ENCODE assay signal across 13 mouse cellular contexts in the genomic region with DNA sequence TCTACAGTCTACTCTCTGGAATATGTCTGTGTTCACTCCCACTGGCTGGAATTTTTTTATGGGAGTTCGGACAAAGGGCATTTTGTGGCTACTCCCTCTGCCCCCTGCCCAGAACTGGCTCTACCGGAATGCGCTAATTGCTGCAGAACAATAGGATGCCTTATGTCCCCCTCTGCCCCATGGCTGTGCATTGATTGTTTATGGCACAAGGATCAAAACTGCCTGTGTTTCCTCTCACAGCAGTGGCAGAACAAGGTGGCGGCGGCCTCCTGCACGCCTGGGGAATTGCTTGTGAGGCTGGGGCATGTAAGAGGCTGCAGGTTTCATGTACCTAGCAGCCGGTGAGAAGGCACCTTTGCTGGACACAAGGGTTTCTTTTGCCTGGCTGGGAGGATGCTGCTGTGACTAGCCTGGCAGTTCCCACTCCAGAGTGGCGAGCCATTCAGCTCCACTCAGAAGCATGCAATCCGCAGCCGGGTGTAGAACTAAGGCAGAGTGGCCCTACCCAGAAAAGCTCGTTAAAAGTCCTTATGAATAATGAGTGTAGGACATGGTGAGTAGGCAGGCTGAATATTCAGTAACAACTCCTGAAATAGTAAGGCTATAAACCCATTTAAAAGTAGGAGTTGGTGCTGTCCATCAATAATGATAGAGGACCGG. TPM values are rescaled to one million over a fixed set of nuclear protein-coding genes. Genes with fewer than 3 reads are reported as not detected.
DNase-seq lines count a peak whose midpoint lies in the region; ATAC-seq and TF ChIP-seq lines count a peak whose summit lies in the region.
"Had no signal": no experiment of that assay in that cellular context is flagged by ENCODE, and none has a peak within 500 bp of the region (broad histone marks: within the 10 kb centered on the region; RNA-seq: fewer than 3 reads in every experiment).

No protein-coding gene starts in this region.

- no peak for ATAC-seq in heart, embryonic 13.5 days (ENCODE audit: extremely low read depth, insufficient number of reproducible peaks, low FRiP score, low TSS enrichment)
- ATAC-seq in forebrain, embryonic 15.5 days (replicated peaks): no peak

- no peaks in the 10 kb centered on the region for H3K9me3 ChIP-seq in heart, embryonic 13.5 days
- no peaks in the 10 kb centered on the region for H3K9me3 ChIP-seq in limb, embryonic 10.5 days (replicated peaks)
- no peaks in the 10 kb centered on the region for H3K9me3 ChIP-seq in forebrain, embryonic 15.5 days
- H3K9me3 ChIP-seq: embryonic facial prominence, embryonic 12.5 days; midbrain, embryonic 12.5 days had no signal

- peaks cover 12% of the 10 kb centered on the region; the same call in 1 of the 2 replicates for H3K4me1 ChIP-seq in heart, embryonic 13.5 days
- no peaks in the 10 kb centered on the region for H3K4me1 ChIP-seq in heart, adult 2 months (ENCODE audit: control insufficient read depth, insufficient read depth, low read length)
- peaks cover 19% of the 10 kb centered on the region for H3K4me1 ChIP-seq in limb, embryonic 10.5 days
- H3K4me1 ChIP-seq in thymus, adult 2 months (replicated peaks; ENCODE audit: control insufficient read depth, insufficient read depth, low read length): no peaks in the 10 kb centered on the region
- no peaks in the 10 kb centered on the region for H3K4me1 ChIP-seq in forebrain, embryonic 15.5 days

- no peak for TF ChIP-seq CTCF in heart, adult 2 months (IDR thresholded peaks at IDR 0.05)
- TF ChIP-seq CTCF in thymus, adult 2 months (IDR thresholded peaks at IDR 0.05; ENCODE audit: borderline replicate concordance, control insufficient read depth, extremely low read depth, insufficient read depth, low read length, poor library complexity): no peak

- no peaks in the 10 kb centered on the region for H3K27me3 ChIP-seq in heart, embryonic 13.5 days (replicated peaks)
- H3K27me3 ChIP-seq in heart, adult 2 months (ENCODE audit: control insufficient read depth, insufficient read depth, low read length): no peaks in the 10 kb centered on the region
- no peaks in the 10 kb centered on the region for H3K27me3 ChIP-seq in limb, embryonic 10.5 days (ENCODE audit: low read depth, poor library complexity, severe bottlenecking)
- H3K27me3 ChIP-seq in thymus, adult 2 months (ENCODE audit: control insufficient read depth, insufficient read depth, low read length): no peaks in the 10 kb centered on the region
- H3K27me3 ChIP-seq in forebrain, embryonic 15.5 days: no peaks in the 10 kb centered on the region
- H3K27me3 ChIP-seq: embryonic facial prominence, embryonic 12.5 days; midbrain, embryonic 12.5 days had no signal

- no peak for TF ChIP-seq POLR2A in heart, adult 2 months (IDR thresholded peaks at IDR 0.05; ENCODE audit: insufficient read depth, low read depth, low read length)
- TF ChIP-seq POLR2A in thymus, adult 2 months (IDR thresholded peaks at IDR 0.05; ENCODE audit: control insufficient read depth, extremely low read depth, insufficient read depth, low read length, poor library complexity): no peak

- intact Hi-C loops in heart, adult 2 months (cut with DNase I): no loop called here

- no peaks in the 10 kb centered on the region for H3K36me3 ChIP-seq in heart, embryonic 13.5 days
- no peaks in the 10 kb centered on the region for H3K36me3 ChIP-seq in heart, adult 2 months (ENCODE audit: control insufficient read depth, insufficient read depth, low read length)
- H3K36me3 ChIP-seq in limb, embryonic 10.5 days: no peaks in the 10 kb centered on the region
- no peaks in the 10 kb centered on the region for H3K36me3 ChIP-seq in thymus, adult 2 months (ENCODE audit: control insufficient read depth, insufficient read depth, low read length)
- H3K36me3 ChIP-seq in forebrain, embryonic 15.5 days: no peaks in the 10 kb centered on the region
- H3K36me3 ChIP-seq: embryonic facial prominence, embryonic 12.5 days; midbrain, embryonic 12.5 days had no signal

- no peak for DNase-seq in heart, adult 2 months
- peak; percentile 20 for DNase-seq in ES-CJ7 (ENCODE audit: low read depth, low spot score)
- DNase-seq in embryo, embryonic 10 days (ENCODE audit: low spot score): peak; percentile 46
- DNase-seq in limb, embryonic 10.5 days (ENCODE audit: low spot score): peak; percentile 59
- no peak for DNase-seq in thymus, postnatal 36 days
- DNase-seq in thymus, adult 2 months: no peak
- DNase-seq: adrenal gland, postnatal 14 days had no signal

- 0 out of 2 replicates have a peak overlapping the region, but pooled peaks have one; percentile 24 for H3K9ac ChIP-seq in heart, embryonic 13.5 days
- H3K9ac ChIP-seq in heart, adult 2 months (ENCODE audit: low read depth, low read length): no peak overlapping the region
- no peak overlapping the region for H3K9ac ChIP-seq in forebrain, embryonic 15.5 days (replicated peaks)
- H3K9ac ChIP-seq: embryonic facial prominence, embryonic 12.5 days; midbrain, embryonic 12.5 days had no signal

- no peak for TF ChIP-seq EP300 in heart, adult 2 months (IDR thresholded peaks at IDR 0.05; ENCODE audit: insufficient read depth, low read depth, low read length)

- no peak overlapping the region for H3K4me3 ChIP-seq in heart, embryonic 13.5 days
- H3K4me3 ChIP-seq in heart, adult 2 months: no peak overlapping the region
- no peak overlapping the region for H3K4me3 ChIP-seq in limb, embryonic 10.5 days
- H3K4me3 ChIP-seq in thymus, adult 2 months (ENCODE audit: control insufficient read depth, insufficient read depth, low read length): no peak overlapping the region
- no peak overlapping the region for H3K4me3 ChIP-seq in forebrain, embryonic 15.5 days
- H3K4me3 ChIP-seq: embryonic facial prominence, embryonic 12.5 days; midbrain, embryonic 12.5 days had no signal

- no peak overlapping the region for H3K27ac ChIP-seq in heart, embryonic 13.5 days (replicated peaks)
- no peak overlapping the region for H3K27ac ChIP-seq in heart, adult 2 months
- peak overlapping the region; percentile 80 for H3K27ac ChIP-seq in limb, embryonic 10.5 days
- H3K27ac ChIP-seq in thymus, adult 2 months (ENCODE audit: control insufficient read depth, insufficient read depth, low read length): no peak overlapping the region
- no peak overlapping the region for H3K27ac ChIP-seq in forebrain, embryonic 15.5 days (replicated peaks)
- H3K27ac ChIP-seq: embryonic facial prominence, embryonic 12.5 days; midbrain, embryonic 12.5 days had no signal

- no peak overlapping the region for H3K4me2 ChIP-seq in heart, embryonic 13.5 days
- no peak overlapping the region for H3K4me2 ChIP-seq in forebrain, embryonic 15.5 days (replicated peaks)
- H3K4me2 ChIP-seq: embryonic facial prominence, embryonic 12.5 days; midbrain, embryonic 12.5 days had no signal

- no peaks in the 10 kb centered on the region for H3K79me2 ChIP-seq in heart, adult 2 months (replicated peaks; ENCODE audit: control insufficient read depth, insufficient read depth, low read length)

- WGBS in heart, embryonic 13.5 days: 63% methylated on average over 12 of the region's 12 CpGs
- WGBS in heart, adult 2 months: 84% methylated on average over 12 of the region's 12 CpGs
- 63% methylated on average over 12 of the region's 12 CpGs for WGBS in limb, embryonic 10.5 days
- WGBS in thymus, adult 2 months: 86% methylated on average over 12 of the region's 12 CpGs
- 24% methylated on average over 12 of the region's 12 CpGs for WGBS in forebrain, embryonic 15.5 days

RNA-seq across cellular contexts. Expression of a gene that starts 21.3 kb away (rescaled TPM):
- not detected in 2 replicates for polyA plus RNA-seq in heart, embryonic 13.5 days (2015; fragmentation: Nextera tagmentation; extraction: Ambion mirVana)
- total RNA-seq in heart, adult 2 months (2021): not detected
- polyA plus RNA-seq in heart, adult 2 months (2012; rRNA removed): not detected in 2 replicates
- polyA plus RNA-seq in limb, embryonic 10.5 days (2016; fragmentation: Nextera tagmentation; extraction: Ambion mirVana): not detected in 2 replicates
- polyA plus RNA-seq in thymus, adult 2 months (2012; rRNA removed): 0.05 TPM in 1 of 2 replicates, not detected in the other
- not detected in 2 replicates for polyA plus RNA-seq in forebrain, embryonic 15.5 days (2015; fragmentation: Nextera tagmentation; extraction: Ambion mirVana)
- total RNA-seq: adrenal gland, postnatal 14 days; left cerebral cortex, postnatal 25 days had no signal
- polyA plus RNA-seq: heart, embryonic 16.5 days; midbrain, embryonic 12.5 days had no signal

Comparison
In these comparisons a context has a peak if more than half of its experiments do, and no peak if none do; other contexts are left out.
1. DNase-seq: peak in ES-CJ7 (single experiment), embryo, embryonic 10 days (single experiment) and limb, embryonic 10.5 days (single experiment); none in heart, adult 2 months (0 of 2), thymus, postnatal 36 days (0 of 2) and thymus, adult 2 months (single experiment).